Mouse (Mus musculus) CD4-positive, CD25-positive, alpha-beta regulatory T cell, adult 9 weeks (primary cell): ENCODE measurements around the gene Slc37a4. TPM values are rescaled to one million over a fixed set of nuclear protein-coding genes. Genes with fewer than 3 reads are reported as not detected.

Experiments used
- polyA plus RNA-seq: library from polyadenylated mRNA; unstranded; fragments of 100-300 nt; shearing (Covaris generic); gene quantifications from one replicate; pipeline ENCODE4 v1.2.1, GENCODE M21; 2017

The Slc37a4 gene
- 29.0 TPM for polyA plus RNA-seq

GRCm38 (mm10) chr9:44396684-44397411, at the start of gene Slc37a4:
Gene Slc37a4, plus strand, starts transcription at chr9:44396852.

GRCm38 (mm10) chr9:44361190-44361917, 35.3 kb upstream of the Slc37a4 start, which contains the start of gene Vps11:
Gene Vps11, minus strand, starts transcription at chr9:44361670.

GRCm38 (mm10) chr9:44379054-44379834, 17.4 kb upstream of the Slc37a4 start, which contains the start of gene Hyou1:
Gene Hyou1, plus strand, starts transcription at chr9:44379490.

GRCm38 (mm10) chr9:44406906-44407751, 10.5 kb downstream of the Slc37a4 start, which contains the start of the genes Rps25 and Trappc4:
Gene Rps25, plus strand, starts transcription at chr9:44407139.
Gene Trappc4, minus strand, starts transcription at chr9:44407600.

GRCm38 (mm10) chr9:44418519-44419385, 22.1 kb downstream of the Slc37a4 start, which contains the start of gene Ccdc84:
Gene Ccdc84, minus strand, starts transcription at chr9:44418569.

GRCm38 (mm10) chr9:44440961-44441360, 44.3 kb downstream of the Slc37a4 start, which contains the start of gene Foxr1:
Gene Foxr1, minus strand, starts transcription at chr9:44441136.

Other genes starting within 250 kb of the Slc37a4 start
- 18.2 TPM for gene Cbl, start 162.8 kb upstream of the Slc37a4 start, polyA plus RNA-seq
- gene Ccdc153, start 156.2 kb upstream of the Slc37a4 start, polyA plus RNA-seq = not detected
- gene Pdzd3, start 145.4 kb upstream of the Slc37a4 start, polyA plus RNA-seq = not detected
- 8.5 TPM for gene Nlrx1, start 128.3 kb upstream of the Slc37a4 start, polyA plus RNA-seq
- not detected for gene Abcg4, start 108.2 kb upstream of the Slc37a4 start, polyA plus RNA-seq
- gene Hinfp, start 91.2 kb upstream of the Slc37a4 start, polyA plus RNA-seq = 40.4 TPM
- 5.9 TPM for gene C2cd2l, start 76.6 kb upstream of the Slc37a4 start, polyA plus RNA-seq
- 26.7 TPM for gene Dpagt1, start 70.8 kb upstream of the Slc37a4 start, polyA plus RNA-seq
- 13.2 TPM for gene H2afx, start 62.2 kb upstream of the Slc37a4 start, polyA plus RNA-seq
- 24.1 TPM for gene Hmbs, start 52.6 kb upstream of the Slc37a4 start, polyA plus RNA-seq
- 82.6 TPM for gene Vps11, start 35.2 kb upstream of the Slc37a4 start, polyA plus RNA-seq
- 26.6 TPM for gene Hyou1, start 17.4 kb upstream of the Slc37a4 start, polyA plus RNA-seq
- gene Rps25, start 10.3 kb downstream of the Slc37a4 start, polyA plus RNA-seq = 2,154 TPM
- gene Trappc4, start 10.7 kb downstream of the Slc37a4 start, polyA plus RNA-seq = 157 TPM
- 65.9 TPM for gene Ccdc84, start 21.7 kb downstream of the Slc37a4 start, polyA plus RNA-seq
- gene Foxr1, start 44.3 kb downstream of the Slc37a4 start, polyA plus RNA-seq = 0.14 TPM
- gene Upk2, start 58.1 kb downstream of the Slc37a4 start, polyA plus RNA-seq = not detected
- 8.3 TPM for gene Bcl9l, start 86.0 kb downstream of the Slc37a4 start, polyA plus RNA-seq
- 93.5 TPM for gene Cxcr5, start 165.0 kb downstream of the Slc37a4 start, polyA plus RNA-seq
- gene Ddx6, start 208.0 kb downstream of the Slc37a4 start, polyA plus RNA-seq = 51.6 TPM